Mouse (Mus musculus) embryonic facial prominence, embryonic 10.5 days (tissue): ENCODE measurements around the gene Mn1. TPM values are rescaled to one million over a fixed set of nuclear protein-coding genes. Genes with fewer than 3 reads are reported as not detected.

ENCODE experiments used
- DNase-seq: peaks from one replicate; pipeline ENCODE4 v3.0.0-alpha.2; 2017; ENCODE audit warnings: low spot score
- H3K27ac ChIP-seq: fragments of 300-500 bp; sonication (generic); replicated peaks from 2 replicates; pipeline ENCODE4 v1.5.1; 2016; ENCODE audit warnings: mild to moderate bottlenecking
- H3K27me3 ChIP-seq: fragments of 300-500 bp; sonication (generic); replicated peaks from 2 replicates; pipeline ENCODE4 v1.6.1; 2016; ENCODE audit warnings: low read depth, mild to moderate bottlenecking; ENCODE audit not compliant: poor library complexity, severe bottlenecking
- H3K36me3 ChIP-seq: fragments of 300-500 bp; sonication (generic); replicated peaks from 2 replicates; pipeline ENCODE4 v1.6.1; 2016; ENCODE audit warnings: mild to moderate bottlenecking, moderate library complexity
- H3K4me1 ChIP-seq: fragments of 300-500 bp; sonication (generic); 2 replicates; pipeline ENCODE4 v1.6.1; 2016
- H3K4me3 ChIP-seq: fragments of 300-500 bp; sonication (generic); 2 replicates; pipeline ENCODE4 v1.5.1; 2016; ENCODE audit warnings: mild to moderate bottlenecking, moderate library complexity
- H3K9me3 ChIP-seq: fragments of 300-500 bp; sonication (generic); 2 replicates; pipeline ENCODE4 v1.6.1; 2016; ENCODE audit warnings: mild to moderate bottlenecking
- WGBS: fragments of 180-500 bp; shearing (Covaris S2); methylation state at CpG from one replicate; pipeline ENCODE4 v1.1.7; 2016; 5-methylcytosine and 5-hydroxymethylcytosine counted together
- polyA plus RNA-seq: library from polyadenylated mRNA; unstranded; fragments of >200 nt; fragmentation: Nextera tagmentation; extraction: Ambion mirVana; gene quantifications from 2 replicates; pipeline ENCODE4 v1.2.1, GENCODE M21; 2016

Gene Mn1
- polyA plus RNA-seq, 1 experiment from 2014 or later = 49.5 TPM

- WGBS = 81% methylated on average over 11 of the region's 11 CpGs
- Histone ChIP-seq H3K36me3 (peaks cover 98% of the 10 kb centered on the region), H3K27me3 (no peaks in the 10 kb centered on the region), H3K4me1 (peaks cover 62% of the 10 kb centered on the region), H3K27ac (no peak overlapping the region), H3K9me3 (no peaks in the 10 kb centered on the region), H3K4me3 (no peak overlapping the region)
- no peak for DNase-seq
Measured at GRCm38 (mm10) chr5:111442151-111442871, 25.1 kb downstream of the Mn1 start.

- 91% methylated on average over 3 of the region's 3 CpGs for WGBS
Measured at GRCm38 (mm10) chr5:111443636-111444035, 26.5 kb downstream of the Mn1 start.

GRCm38 (mm10) chr5:111444361-111444760 is 27.2 kb downstream of the Mn1 start:
- no peaks in the 10 kb centered on the region for H3K27me3 ChIP-seq
- peaks cover 70% of the 10 kb centered on the region for H3K4me1 ChIP-seq
- H3K36me3 ChIP-seq = peaks cover 98% of the 10 kb centered on the region
- H3K9me3 ChIP-seq = no peaks in the 10 kb centered on the region
- DNase-seq = no peak
- 85% methylated on average over 4 of the region's 4 CpGs for WGBS
- H3K27ac ChIP-seq = no peak overlapping the region
- H3K4me3 ChIP-seq = no peak overlapping the region

More at GRCm38 (mm10) chr5:111443636-111444035, 26.5 kb downstream of the Mn1 start:
- H3K4me1 ChIP-seq = peaks cover 63% of the 10 kb centered on the region
- no peak overlapping the region for H3K4me3 ChIP-seq
- H3K9me3 ChIP-seq = no peaks in the 10 kb centered on the region
- no peak for DNase-seq
- no peak overlapping the region for H3K27ac ChIP-seq
- H3K36me3 ChIP-seq = peaks cover 98% of the 10 kb centered on the region
- no peaks in the 10 kb centered on the region for H3K27me3 ChIP-seq

GRCm38 (mm10) chr5:111446652-111447051 is 29.5 kb downstream of the Mn1 start:
- WGBS = 38% methylated on average over 7 of the region's 7 CpGs
- Histone ChIP-seq H3K9me3 (no peaks in the 10 kb centered on the region), H3K4me3 (no peak overlapping the region), H3K27me3 (no peaks in the 10 kb centered on the region), H3K4me1 (peaks cover 68% of the 10 kb centered on the region), H3K36me3 (peaks cover 98% of the 10 kb centered on the region), H3K27ac (peak overlapping the region; percentile 54; the same call in 1 of the 2 replicates)
- peak; percentile 45 for DNase-seq

- Histone ChIP-seq H3K36me3 (peaks cover 100% of the 10 kb centered on the region), H3K4me1 (peaks cover 62% of the 10 kb centered on the region), H3K27ac (peak overlapping the region; percentile 21; the same call in 1 of the 2 replicates), H3K27me3 (no peaks in the 10 kb centered on the region), H3K9me3 (no peaks in the 10 kb centered on the region), H3K4me3 (no peak overlapping the region)
- DNase-seq = no peak
- 69% methylated on average over 8 of the region's 8 CpGs for WGBS
Measured at GRCm38 (mm10) chr5:111449700-111450099, 32.5 kb downstream of the Mn1 start.

GRCm38 (mm10) chr5:111454240-111454639 is 37.1 kb downstream of the Mn1 start:
- H3K27ac ChIP-seq = no peak overlapping the region
- peaks cover 30% of the 10 kb centered on the region for H3K4me1 ChIP-seq
- H3K4me3 ChIP-seq = no peak overlapping the region
- peaks cover 100% of the 10 kb centered on the region for H3K36me3 ChIP-seq
- H3K9me3 ChIP-seq = no peaks in the 10 kb centered on the region; the same call in 1 of the 2 replicates
- no peaks in the 10 kb centered on the region for H3K27me3 ChIP-seq
- WGBS = 92% methylated on average over 5 of the region's 5 CpGs
- DNase-seq = no peak

GRCm38 (mm10) chr5:111454876-111455275 is 37.7 kb downstream of the Mn1 start:
- Histone ChIP-seq H3K27ac (no peak overlapping the region), H3K27me3 (no peaks in the 10 kb centered on the region), H3K4me3 (no peak overlapping the region), H3K4me1 (peaks cover 29% of the 10 kb centered on the region), H3K9me3 (no peaks in the 10 kb centered on the region; the same call in 1 of the 2 replicates), H3K36me3 (peaks cover 99% of the 10 kb centered on the region)
- WGBS = 95% methylated on average over 6 of the region's 6 CpGs
- no peak for DNase-seq

GRCm38 (mm10) chr5:111458675-111459074 is 41.5 kb downstream of the Mn1 start:
- WGBS = 84% methylated on average over 6 of the region's 6 CpGs
- H3K36me3 ChIP-seq = peaks cover 61% of the 10 kb centered on the region
- H3K27ac ChIP-seq = no peak overlapping the region

GRCm38 (mm10) chr5:111465811-111466299 is 48.7 kb downstream of the Mn1 start:
- peaks cover 5% of the 10 kb centered on the region; the same call in 1 of the 2 replicates for H3K9me3 ChIP-seq
- H3K4me1 ChIP-seq = peaks cover 23% of the 10 kb centered on the region
- peaks cover 3% of the 10 kb centered on the region; the same call in 1 of the 2 replicates for H3K36me3 ChIP-seq
- H3K27me3 ChIP-seq = no peaks in the 10 kb centered on the region
- peak overlapping the region; percentile 18; the same call in 1 of the 2 replicates for H3K4me3 ChIP-seq
- DNase-seq = peak; percentile 69
- peak overlapping the region; percentile 87 for H3K27ac ChIP-seq
- WGBS = 43% methylated on average over 11 of the region's 11 CpGs

More at GRCm38 (mm10) chr5:111458675-111459074, 41.5 kb downstream of the Mn1 start:
- H3K9me3 ChIP-seq = no peaks in the 10 kb centered on the region; the same call in 1 of the 2 replicates
- no peak for DNase-seq
- peaks cover 26% of the 10 kb centered on the region for H3K4me1 ChIP-seq
- no peak overlapping the region for H3K4me3 ChIP-seq
- H3K27me3 ChIP-seq = no peaks in the 10 kb centered on the region

- Histone ChIP-seq H3K4me3 (0 out of 2 replicates have a peak overlapping the region, but pooled peaks have one; percentile 18), H3K27ac (peak overlapping the region; percentile 87), H3K4me1 (peaks cover 21% of the 10 kb centered on the region), H3K36me3 (peaks cover 3% of the 10 kb centered on the region; the same call in 1 of the 2 replicates), H3K27me3 (no peaks in the 10 kb centered on the region), H3K9me3 (peaks cover 5% of the 10 kb centered on the region; the same call in 1 of the 2 replicates)
- no peak for DNase-seq
- WGBS = 82% methylated on average over 9 of the region's 9 CpGs
Measured at GRCm38 (mm10) chr5:111466429-111466828, 49.3 kb downstream of the Mn1 start.

- no peak overlapping the region for H3K4me3 ChIP-seq
- 85% methylated on average over 5 of the region's 5 CpGs for WGBS
- H3K27me3 ChIP-seq = no peaks in the 10 kb centered on the region
Measured at GRCm38 (mm10) chr5:111467699-111468098, 50.5 kb downstream of the Mn1 start.

GRCm38 (mm10) chr5:111469195-111469882 is 52.2 kb downstream of the Mn1 start:
- 75% methylated on average over 7 of the region's 7 CpGs for WGBS
- Histone ChIP-seq H3K4me1 (peaks cover 25% of the 10 kb centered on the region), H3K9me3 (peaks cover 5% of the 10 kb centered on the region; the same call in 1 of the 2 replicates), H3K27me3 (no peaks in the 10 kb centered on the region), H3K27ac (no peak overlapping the region), H3K4me3 (no peak overlapping the region), H3K36me3 (peaks cover 3% of the 10 kb centered on the region; the same call in 1 of the 2 replicates)
- DNase-seq = no peak

More at GRCm38 (mm10) chr5:111467699-111468098, 50.5 kb downstream of the Mn1 start:
- no peak for DNase-seq
- H3K9me3 ChIP-seq = peaks cover 5% of the 10 kb centered on the region; the same call in 1 of the 2 replicates
- H3K36me3 ChIP-seq = peaks cover 3% of the 10 kb centered on the region; the same call in 1 of the 2 replicates
- no peak overlapping the region for H3K27ac ChIP-seq
- peaks cover 21% of the 10 kb centered on the region for H3K4me1 ChIP-seq
